Mouse (Mus musculus) lung, embryonic 15.5 days (tissue): ENCODE results near the gene Luc7l. TPM values are rescaled to one million over a fixed set of nuclear protein-coding genes. Genes with fewer than 3 reads are reported as not detected.
A peak's percentile ranks its signal among the peaks of the same experiment; 100 is the strongest.

Experiments
- ATAC-seq: fragments of 200-750 bp; cut with Nextera tagmentation; 2 replicates; pipeline ENCODE4 v1.8.0; 2017; ENCODE audit warnings: moderate number of reproducible peaks, borderline replicate concordance; ENCODE audit not compliant: low FRiP score, low TSS enrichment; ENCODE audit errors: extremely low read depth
- H3K27ac ChIP-seq: fragments of 300-500 bp; sonication (generic); 2 replicates; pipeline ENCODE4 v1.5.1; 2015; ENCODE audit warnings: moderate library complexity, mild to moderate bottlenecking, inconsistent platforms
- H3K27me3 ChIP-seq: fragments of 300-500 bp; sonication (generic); 2 replicates; pipeline ENCODE4 v1.6.1; 2015; ENCODE audit warnings: inconsistent platforms
- H3K36me3 ChIP-seq: fragments of 300-500 bp; sonication (generic); 2 replicates; pipeline ENCODE4 v1.6.1; 2015; ENCODE audit warnings: inconsistent platforms
- H3K4me1 ChIP-seq: fragments of 300-500 bp; sonication (generic); 2 replicates; pipeline ENCODE4 v1.6.1; 2015; ENCODE audit warnings: inconsistent platforms
- H3K4me2 ChIP-seq: fragments of 300-500 bp; sonication (generic); 2 replicates; pipeline ENCODE4 v1.6.1; 2015; ENCODE audit warnings: inconsistent platforms, mild to moderate bottlenecking, moderate library complexity
- H3K4me3 ChIP-seq: fragments of 300-500 bp; sonication (generic); 2 replicates; pipeline ENCODE4 v1.5.1; 2015; ENCODE audit warnings: mild to moderate bottlenecking, inconsistent platforms
- H3K9ac ChIP-seq: fragments of 300-500 bp; sonication (generic); 2 replicates; pipeline ENCODE4 v1.6.1; 2015; ENCODE audit warnings: inconsistent platforms
- H3K9me3 ChIP-seq: fragments of 300-500 bp; sonication (generic); 2 replicates; pipeline ENCODE4 v1.6.1; 2016; ENCODE audit warnings: inconsistent platforms
- WGBS: fragments of 180-500 bp; shearing (Covaris S2); methylation state at CpG from one replicate; pipeline ENCODE4 v1.1.7; 2015; 5-methylcytosine and 5-hydroxymethylcytosine counted together
- polyA plus RNA-seq: library from polyadenylated mRNA; unstranded; fragments of >200 nt; fragmentation: Nextera tagmentation; extraction: Ambion mirVana; gene quantifications from 2 replicates; pipeline ENCODE4 v1.2.1, GENCODE M21; 2015

Gene Luc7l
- 88.3 and 90.1 TPM in 2 replicates for polyA plus RNA-seq

DNA sequence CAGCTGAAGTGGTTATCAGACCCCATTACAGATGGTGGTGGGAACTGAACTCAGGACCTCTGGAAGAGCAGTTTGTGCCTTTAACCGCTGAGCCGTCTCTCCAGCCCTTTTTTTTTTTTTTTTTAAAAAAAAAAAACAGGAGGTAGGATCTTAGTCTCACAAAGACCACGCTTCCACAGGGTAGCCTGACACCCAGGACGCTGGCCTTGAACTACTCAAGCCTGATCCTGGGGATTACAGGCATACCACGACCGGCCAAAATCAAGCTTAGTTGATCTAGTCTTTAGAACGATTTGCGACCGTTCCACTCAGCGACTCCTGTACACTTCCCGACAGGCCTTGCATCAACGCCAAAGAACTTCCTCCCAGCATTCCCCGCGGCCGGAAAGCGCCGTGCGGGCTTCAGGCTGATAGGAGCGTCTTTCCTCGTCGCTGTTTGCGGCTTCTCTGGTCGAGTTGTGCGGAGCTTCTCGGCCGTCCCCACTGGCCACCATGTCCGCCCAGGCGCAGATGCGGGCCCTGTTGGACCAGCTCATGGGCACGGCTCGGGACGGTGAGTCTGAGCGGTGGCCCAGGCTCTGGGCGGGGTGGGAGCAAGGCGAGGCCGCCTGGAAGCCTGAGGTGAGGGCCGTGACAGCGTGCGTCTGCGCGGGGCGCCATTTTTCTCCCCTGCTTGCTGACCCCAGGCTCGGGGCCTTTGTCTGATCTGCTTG lies at the start of gene Luc7l:
TSS of gene Luc7l (plus strand) at position 358 of the 713 bp plus-strand sequence.
- peak; percentile 97 for ATAC-seq
- H3K9ac ChIP-seq, result peak within 1 kb of the TSS; percentile 100
- WGBS, result 0% methylated on average over 37 of the region's 43 CpGs

DNA sequence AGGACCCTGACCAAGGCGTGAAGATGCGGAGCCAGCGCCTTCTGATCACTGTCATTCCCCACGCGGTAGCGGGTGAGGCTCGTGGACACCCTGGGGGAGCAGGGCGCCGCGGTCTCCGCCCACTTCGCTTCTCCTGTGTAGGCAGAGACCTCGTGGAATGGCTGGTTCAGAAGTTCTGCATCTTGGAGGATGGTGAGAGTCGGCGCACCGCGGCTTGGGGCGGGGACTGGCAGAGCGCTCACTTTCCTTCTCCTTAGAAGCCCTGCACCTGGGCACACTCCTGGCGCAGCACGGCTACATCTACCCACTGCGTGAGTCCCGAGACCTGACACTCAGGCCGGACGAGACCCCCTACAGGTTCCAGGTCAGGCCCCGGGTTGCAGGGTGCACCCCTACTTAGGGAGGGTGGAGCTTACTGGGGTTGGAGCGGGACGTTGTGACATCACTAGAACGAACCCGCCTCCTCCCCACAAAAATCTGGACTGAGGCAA lies 49.3 kb upstream of the Luc7l start:
- Histone ChIP-seq H3K27ac (no peak overlapping the region), H3K27me3 (peaks cover 61% of the 10 kb centered on the region), H3K36me3 (no peaks in the 10 kb centered on the region), H3K9me3 (no peaks in the 10 kb centered on the region), H3K4me1 (peaks cover 26% of the 10 kb centered on the region), H3K4me2 (peak overlapping the region; percentile 80), H3K4me3 (peak overlapping the region; percentile 41), H3K9ac (0 out of 2 replicates have a peak overlapping the region, but pooled peaks have one; percentile 10)
- 2% methylated on average over 30 of the region's 30 CpGs for WGBS
- ATAC-seq, result 0 out of 2 replicates have a peak, but pooled peaks have one; percentile 12

More for the DNA sequence above, at the start of gene Luc7l:
- peak within 1 kb of the TSS; percentile 96 for H3K4me3 ChIP-seq
- H3K4me2 ChIP-seq, result peak within 1 kb of the TSS; percentile 70
- no peaks in the 10 kb centered on the region for H3K9me3 ChIP-seq
- no peaks in the 10 kb centered on the region for H3K27me3 ChIP-seq
- peaks cover 14% of the 10 kb centered on the region for H3K4me1 ChIP-seq
- H3K27ac ChIP-seq, result peak within 1 kb of the TSS; percentile 98
- H3K36me3 ChIP-seq, result peaks cover 17% of the 10 kb centered on the region

DNA sequence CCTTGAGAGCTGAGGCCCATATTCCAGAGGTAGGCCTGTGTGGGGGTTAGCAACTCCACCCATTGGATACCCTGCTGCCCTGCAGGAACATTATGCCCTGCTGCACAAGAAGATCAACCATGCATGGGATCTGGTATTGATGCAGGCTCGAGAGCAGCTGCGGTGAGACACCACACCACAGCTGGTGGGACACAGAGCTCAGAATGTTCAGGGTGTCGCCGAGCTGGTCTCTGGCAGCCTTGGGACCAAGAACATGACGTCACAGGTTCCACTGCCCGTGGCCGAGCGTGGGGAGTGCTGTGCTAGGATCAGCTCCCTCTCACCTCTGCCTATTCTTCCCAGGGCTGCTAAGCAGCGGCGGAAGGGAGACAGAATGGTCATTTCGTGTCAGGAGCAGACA lies 47.9 kb upstream of the Luc7l start:
- Histone ChIP-seq H3K4me1 (peaks cover 26% of the 10 kb centered on the region), H3K9ac (no peak overlapping the region), H3K4me2 (no peak overlapping the region), H3K4me3 (no peak overlapping the region), H3K27ac (no peak overlapping the region), H3K27me3 (peaks cover 55% of the 10 kb centered on the region), H3K9me3 (no peaks in the 10 kb centered on the region), H3K36me3 (no peaks in the 10 kb centered on the region)
- 28% methylated on average over 11 of the region's 11 CpGs for WGBS
- no peak for ATAC-seq

DNA sequence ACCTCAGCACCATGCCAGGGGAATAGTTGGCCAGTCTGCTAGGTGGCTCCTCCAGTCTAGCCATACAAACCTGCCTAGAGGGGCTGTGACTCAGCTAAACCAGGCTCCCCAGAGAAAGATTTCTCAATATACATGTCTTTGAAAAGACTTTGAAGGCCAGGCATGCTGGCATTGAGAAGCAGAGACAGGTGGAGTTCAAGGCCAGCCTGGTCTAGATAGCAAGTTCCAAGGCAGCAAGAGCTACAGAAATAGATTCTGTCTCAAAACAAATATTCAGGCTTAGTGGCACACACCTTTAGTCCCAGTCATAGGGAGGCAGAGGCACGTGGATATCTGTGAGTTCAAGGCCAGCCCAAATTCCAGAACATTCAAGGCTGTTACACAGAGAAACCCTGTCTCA lies 46.3 kb upstream of the Luc7l start:
- Histone ChIP-seq H3K36me3 (no peaks in the 10 kb centered on the region), H3K9me3 (no peaks in the 10 kb centered on the region), H3K9ac (no peak overlapping the region), H3K27me3 (peaks cover 39% of the 10 kb centered on the region), H3K4me3 (no peak overlapping the region), H3K4me2 (no peak overlapping the region), H3K27ac (no peak overlapping the region), H3K4me1 (peaks cover 15% of the 10 kb centered on the region)
- 59% methylated on average over 1 of the region's 1 CpGs for WGBS
- no peak for ATAC-seq

DNA sequence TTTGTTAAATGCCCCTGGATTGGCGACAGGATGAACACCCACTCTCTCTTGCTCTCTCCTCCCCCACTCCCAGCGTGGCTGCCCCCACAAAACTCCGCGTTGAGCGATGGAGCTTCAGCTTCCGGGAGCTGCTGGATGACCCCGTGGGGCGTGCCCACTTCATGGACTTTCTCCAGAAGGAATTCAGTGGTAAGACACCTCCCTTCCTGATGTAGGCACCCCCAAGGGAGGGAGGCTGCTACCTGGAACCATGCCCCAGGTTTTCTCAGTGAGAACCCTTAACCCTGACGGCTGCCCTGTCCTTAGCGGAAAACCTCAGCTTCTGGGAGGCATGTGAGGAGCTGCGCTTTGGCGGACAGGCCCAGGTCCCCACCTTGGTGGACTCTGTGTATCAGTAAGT lies 45.0 kb upstream of the Luc7l start, which contains the start of gene Arhgdig:
TSS of gene Arhgdig (minus strand) at position 101 of the 400 bp plus-strand sequence.
- H3K27ac ChIP-seq, result no peak within 1 kb of the TSS
- peaks cover 2% of the 10 kb centered on the region for H3K4me1 ChIP-seq
- H3K9ac ChIP-seq, result no peak within 1 kb of the TSS
- H3K27me3 ChIP-seq, result peaks cover 26% of the 10 kb centered on the region
- no peak within 1 kb of the TSS for H3K4me3 ChIP-seq
- no peak for ATAC-seq
- H3K36me3 ChIP-seq, result no peaks in the 10 kb centered on the region
- WGBS, result 85% methylated on average over 12 of the region's 12 CpGs
- no peaks in the 10 kb centered on the region for H3K9me3 ChIP-seq
- H3K4me2 ChIP-seq, result no peak within 1 kb of the TSS

DNA sequence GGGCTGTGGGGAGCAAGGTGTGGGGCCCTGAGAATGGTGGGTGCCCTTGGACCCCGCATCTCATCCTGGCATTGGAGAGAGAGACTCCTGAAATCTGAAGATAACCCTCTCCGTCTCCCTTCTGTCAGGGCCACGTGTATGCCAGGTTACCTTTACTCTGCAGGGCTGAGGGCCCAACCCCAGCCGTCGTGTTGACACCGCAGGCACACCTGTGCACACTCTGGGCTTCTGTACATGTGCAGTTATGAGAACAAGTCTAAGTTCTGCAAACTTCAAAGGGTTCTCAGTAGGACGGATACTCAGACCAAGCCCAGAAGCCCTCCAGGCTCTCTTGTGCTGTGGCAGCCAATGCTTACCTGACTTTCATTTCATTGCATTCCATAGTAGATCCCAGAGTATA lies 40.5 kb upstream of the Luc7l start:
- Histone ChIP-seq H3K9ac (no peak overlapping the region), H3K4me1 (no peaks in the 10 kb centered on the region), H3K4me3 (no peak overlapping the region), H3K4me2 (no peak overlapping the region), H3K9me3 (no peaks in the 10 kb centered on the region), H3K27me3 (no peaks in the 10 kb centered on the region), H3K27ac (no peak overlapping the region), H3K36me3 (no peaks in the 10 kb centered on the region)
- 69% methylated on average over 7 of the region's 7 CpGs for WGBS
- no peak for ATAC-seq

DNA sequence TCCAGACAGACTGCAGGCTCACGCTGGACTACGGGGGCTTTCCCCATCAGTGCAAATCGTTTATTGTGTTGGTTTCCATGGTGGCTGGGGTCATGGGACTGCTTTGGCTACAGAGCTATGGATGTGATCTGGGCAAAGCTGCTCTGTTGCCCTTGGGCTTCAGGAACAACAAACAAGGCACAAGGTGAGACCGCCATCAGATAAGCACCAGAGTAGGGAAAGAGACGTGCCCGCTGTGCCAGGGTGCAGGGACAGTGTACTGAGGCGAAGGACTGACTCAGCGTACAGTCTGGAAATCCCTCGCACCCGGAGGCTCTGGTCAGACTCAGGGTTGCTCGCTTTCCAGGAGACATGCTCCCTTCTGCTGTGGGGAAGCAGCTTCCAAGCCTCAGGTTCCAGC lies 40.0 kb upstream of the Luc7l start:
- H3K36me3 ChIP-seq, result no peaks in the 10 kb centered on the region
- ATAC-seq, result no peak
- H3K4me2 ChIP-seq, result no peak overlapping the region
- H3K27me3 ChIP-seq, result no peaks in the 10 kb centered on the region
- H3K27ac ChIP-seq, result no peak overlapping the region
- H3K4me1 ChIP-seq, result no peaks in the 10 kb centered on the region
- H3K4me3 ChIP-seq, result no peak overlapping the region
- H3K9ac ChIP-seq, result no peak overlapping the region
- no peaks in the 10 kb centered on the region for H3K9me3 ChIP-seq
- WGBS, result 82% methylated on average over 11 of the region's 11 CpGs

DNA sequence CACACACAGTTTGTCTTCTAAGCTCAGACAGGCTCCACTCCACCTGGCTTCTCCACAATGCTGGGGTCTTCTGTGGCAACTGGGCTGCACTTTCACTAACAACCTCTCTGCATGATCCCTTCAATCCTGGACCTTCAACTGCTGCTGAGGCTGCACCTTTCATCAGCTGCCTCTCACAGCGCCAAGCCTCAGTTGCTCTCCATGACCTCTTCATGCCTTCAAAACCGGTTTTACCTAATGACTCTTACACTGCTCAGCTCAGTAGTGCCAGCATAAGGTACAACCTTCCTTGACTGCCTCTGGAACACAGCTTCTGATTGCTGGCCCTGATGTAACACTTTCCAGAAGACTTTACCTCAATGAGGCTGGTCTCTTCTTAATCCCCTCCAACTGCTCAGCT lies 31.2 kb upstream of the Luc7l start:
- WGBS, result 53% methylated on average over 2 of the region's 2 CpGs
- Histone ChIP-seq H3K9ac (no peak overlapping the region), H3K4me3 (no peak overlapping the region), H3K27ac (no peak overlapping the region), H3K4me1 (peaks cover 11% of the 10 kb centered on the region), H3K4me2 (no peak overlapping the region), H3K27me3 (no peaks in the 10 kb centered on the region), H3K36me3 (no peaks in the 10 kb centered on the region), H3K9me3 (no peaks in the 10 kb centered on the region)
- ATAC-seq, result no peak

DNA sequence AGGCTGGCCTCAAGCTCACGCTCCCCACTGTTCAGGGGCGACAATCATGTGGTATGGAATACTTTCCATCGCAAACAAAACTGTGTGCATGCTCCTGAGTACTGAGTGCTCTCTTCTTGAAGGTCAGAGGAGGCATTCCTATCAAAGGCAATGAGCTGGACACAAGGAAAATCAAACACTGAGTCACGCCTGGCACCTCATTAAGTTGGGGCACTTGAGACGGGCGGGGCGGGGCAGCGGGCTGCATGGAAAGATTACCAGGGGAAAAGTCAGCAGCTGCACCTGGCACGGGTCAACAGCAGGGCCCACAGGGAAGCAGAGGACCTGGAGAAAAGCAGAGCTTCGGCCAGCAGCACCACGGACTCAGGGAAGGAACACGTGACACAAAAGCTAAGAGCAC lies 27.5 kb upstream of the Luc7l start:
- Histone ChIP-seq H3K27ac (peak overlapping the region; percentile 44), H3K4me1 (peaks cover 11% of the 10 kb centered on the region), H3K4me2 (no peak overlapping the region; the same call in 1 of the 2 replicates), H3K27me3 (no peaks in the 10 kb centered on the region), H3K4me3 (no peak overlapping the region), H3K9me3 (no peaks in the 10 kb centered on the region), H3K36me3 (no peaks in the 10 kb centered on the region), H3K9ac (no peak overlapping the region)
- 49% methylated on average over 12 of the region's 12 CpGs for WGBS
- ATAC-seq, result peak; percentile 62; the same call in 1 of the 2 replicates

DNA sequence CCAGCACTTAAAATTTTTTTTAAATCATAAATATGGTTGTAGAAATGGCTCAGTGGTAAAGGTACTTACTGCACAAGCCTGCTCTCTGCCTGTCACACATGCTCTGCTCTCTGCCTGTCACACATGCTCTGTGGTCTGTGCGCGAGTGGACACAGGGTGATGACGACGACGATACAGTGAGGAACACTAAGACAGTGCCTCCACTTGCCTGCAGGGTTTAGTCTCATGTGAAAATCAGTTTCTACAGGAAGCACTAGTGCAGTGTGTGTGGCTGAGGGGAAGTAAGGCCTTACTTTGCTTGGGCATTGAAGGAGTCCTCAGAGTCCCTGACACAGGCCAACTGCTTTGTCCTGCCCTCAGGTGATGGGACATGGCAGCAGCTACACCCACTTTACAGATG lies 22.9 kb upstream of the Luc7l start:
- Histone ChIP-seq H3K27ac (no peak overlapping the region), H3K4me1 (peaks cover 10% of the 10 kb centered on the region), H3K27me3 (no peaks in the 10 kb centered on the region), H3K4me2 (no peak overlapping the region), H3K9me3 (no peaks in the 10 kb centered on the region), H3K36me3 (no peaks in the 10 kb centered on the region), H3K4me3 (no peak overlapping the region), H3K9ac (no peak overlapping the region)
- 90% methylated on average over 5 of the region's 5 CpGs for WGBS
- no peak for ATAC-seq

DNA sequence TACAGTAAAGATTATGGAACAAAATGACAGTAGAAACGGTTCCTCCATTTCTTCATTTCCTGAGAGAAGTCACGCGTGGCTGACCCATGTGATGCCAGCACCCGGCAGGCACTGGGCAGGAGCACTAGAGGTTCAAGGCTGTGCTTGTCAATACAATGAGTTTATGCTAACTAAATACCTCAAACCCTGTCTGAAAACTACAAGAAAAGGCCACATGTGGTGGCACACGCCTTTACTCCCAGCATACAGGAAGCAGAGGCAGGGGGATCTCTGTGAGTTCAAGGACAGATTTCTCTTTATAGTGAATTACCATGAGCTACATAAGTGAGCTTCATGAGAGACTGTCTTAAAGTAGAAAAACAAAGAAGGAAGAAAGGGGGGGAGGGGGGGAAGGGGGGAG lies 21.5 kb upstream of the Luc7l start:
- H3K36me3 ChIP-seq, result no peaks in the 10 kb centered on the region
- H3K4me1 ChIP-seq, result no peaks in the 10 kb centered on the region
- 87% methylated on average over 5 of the region's 5 CpGs for WGBS
- no peak overlapping the region for H3K4me3 ChIP-seq
- H3K9me3 ChIP-seq, result no peaks in the 10 kb centered on the region
- H3K27ac ChIP-seq, result no peak overlapping the region
- no peak overlapping the region for H3K4me2 ChIP-seq
- H3K9ac ChIP-seq, result no peak overlapping the region
- H3K27me3 ChIP-seq, result no peaks in the 10 kb centered on the region
- no peak for ATAC-seq

DNA sequence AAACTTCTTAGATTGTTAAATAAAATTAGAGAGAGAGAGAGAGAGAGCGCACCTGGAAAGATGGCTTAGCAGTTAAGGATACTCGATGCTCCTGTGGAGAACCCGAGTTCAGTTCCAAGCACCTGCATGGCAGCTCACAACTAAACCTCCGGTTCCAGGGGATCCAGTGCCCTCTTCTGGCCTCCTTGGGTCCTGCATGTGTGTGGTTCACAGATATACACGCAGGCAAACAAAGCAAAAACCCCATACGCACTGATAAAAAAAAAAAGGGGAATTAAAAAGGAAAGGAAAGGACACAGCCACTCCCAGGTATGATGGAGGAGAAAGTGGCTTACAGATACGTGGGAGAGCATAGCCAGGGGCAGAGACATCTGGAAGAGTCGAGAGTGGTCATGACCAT lies 19.8 kb upstream of the Luc7l start:
- Histone ChIP-seq H3K36me3 (no peaks in the 10 kb centered on the region), H3K27ac (no peak overlapping the region), H3K27me3 (no peaks in the 10 kb centered on the region), H3K4me2 (no peak overlapping the region), H3K4me1 (no peaks in the 10 kb centered on the region), H3K4me3 (no peak overlapping the region), H3K9ac (no peak overlapping the region), H3K9me3 (no peaks in the 10 kb centered on the region)
- no peak for ATAC-seq
- WGBS, result 71% methylated on average over 8 of the region's 8 CpGs
